Mouse (Mus musculus): ENCODE measurements around the gene Elmo3.
"Not testable (repeated sequence)": the region's sequence is repeated elsewhere in the genome, so short reads cannot be mapped to it uniquely, and the experiment has no call there.

Gene Elmo3

GRCm38 (mm10) chr8:105276292-105277120 is 28.9 kb upstream of the Elmo3 start:
- peak; percentile 76 for DNase-seq

GRCm38 (mm10) chr8:105278911-105279334 is 26.5 kb upstream of the Elmo3 start:
- peak; percentile 70 for DNase-seq

- DNase-seq: no peak
Measured at GRCm38 (mm10) chr8:105280567-105280966, 24.8 kb upstream of the Elmo3 start.

GRCm38 (mm10) chr8:105281821-105282220 is 23.6 kb upstream of the Elmo3 start:
- DNase-seq: no peak

- DNase-seq: no peak
Measured at GRCm38 (mm10) chr8:105282239-105282638, 23.2 kb upstream of the Elmo3 start.

GRCm38 (mm10) chr8:105283074-105283473 is 22.3 kb upstream of the Elmo3 start:
- peak; percentile 56 for DNase-seq

- no peak for DNase-seq
Measured at GRCm38 (mm10) chr8:105285514-105285913, 19.9 kb upstream of the Elmo3 start.

- peak; percentile 47 for DNase-seq
Measured at GRCm38 (mm10) chr8:105286907-105287306, 18.5 kb upstream of the Elmo3 start.

GRCm38 (mm10) chr8:105288231-105288630 is 17.2 kb upstream of the Elmo3 start:
- no peak for DNase-seq

GRCm38 (mm10) chr8:105288958-105289732 is 16.3 kb upstream of the Elmo3 start:
- DNase-seq: peak; percentile 98

GRCm38 (mm10) chr8:105289805-105290460 is 15.5 kb upstream of the Elmo3 start, which contains the start of gene 4931428F04Rik:
4931428F04Rik (minus strand) TSS chr8:105289864.
- peak; percentile 82 for DNase-seq

GRCm38 (mm10) chr8:105290554-105291314 is 14.7 kb upstream of the Elmo3 start:
- peak; percentile 91 for DNase-seq

- DNase-seq: not testable (repeated sequence)
Measured at GRCm38 (mm10) chr8:105291364-105291763, 14.0 kb upstream of the Elmo3 start.

- not testable (repeated sequence) for DNase-seq
Measured at GRCm38 (mm10) chr8:105291802-105292201, 13.6 kb upstream of the Elmo3 start.

GRCm38 (mm10) chr8:105292471-105292870 is 12.9 kb upstream of the Elmo3 start:
- no peak for DNase-seq

GRCm38 (mm10) chr8:105293405-105293804 is 12.0 kb upstream of the Elmo3 start:
- DNase-seq: no peak

- no peak for DNase-seq
Measured at GRCm38 (mm10) chr8:105294776-105295175, 10.6 kb upstream of the Elmo3 start.

GRCm38 (mm10) chr8:105295256-105295655 is 10.1 kb upstream of the Elmo3 start:
- no peak for DNase-seq

- DNase-seq: no peak
Measured at GRCm38 (mm10) chr8:105295895-105296573, 9.4 kb upstream of the Elmo3 start, which contains the start of gene Exoc3l. Exoc3l (minus strand) TSS chr8:105296101.

- peak; percentile 95 for DNase-seq
Measured at GRCm38 (mm10) chr8:105297511-105298192, 7.7 kb upstream of the Elmo3 start, which contains the start of gene E2f4. E2f4 (plus strand) TSS chr8:105297663.

Measured in retina, postnatal 1 day (tissue).